Mouse (Mus musculus) lung, postnatal 36 days (tissue): ENCODE measurements around the gene Txnip.
"Not testable (repeated sequence)": the region's sequence is repeated elsewhere in the genome, so short reads cannot be mapped to it uniquely, and the experiment has no call there.

Experiments used
- DNase-seq: peaks from one replicate; pipeline ENCODE4 v3.0.0; 2022; ENCODE audit warnings: mixed read lengths

Gene Txnip

GRCm38 (mm10) chr3:96594851-96595250, 37.1 kb downstream of the Txnip start:
- no peak for DNase-seq

- DNase-seq, result no peak
Observed at GRCm38 (mm10) chr3:96595661-96596060, 37.9 kb downstream of the Txnip start.

- DNase-seq, result no peak
Observed at GRCm38 (mm10) chr3:96596228-96596707, 38.5 kb downstream of the Txnip start, which contains the start of gene Ankrd34a. Gene Ankrd34a, plus strand, starts transcription at chr3:96596636.

GRCm38 (mm10) chr3:96596855-96597254, 39.1 kb downstream of the Txnip start:
- DNase-seq, result no peak

- no peak for DNase-seq
Observed at GRCm38 (mm10) chr3:96597435-96597891, 39.7 kb downstream of the Txnip start.

GRCm38 (mm10) chr3:96598156-96599068, 40.7 kb downstream of the Txnip start:
- DNase-seq, result peak; percentile 70

GRCm38 (mm10) chr3:96599069-96599393, 41.3 kb downstream of the Txnip start:
- no peak for DNase-seq

GRCm38 (mm10) chr3:96599411-96599810, 41.7 kb downstream of the Txnip start:
- DNase-seq, result no peak

GRCm38 (mm10) chr3:96600639-96601250, 43.0 kb downstream of the Txnip start, which contains the start of gene Lix1l:
Gene Lix1l, plus strand, starts transcription at chr3:96601149.
- peak; percentile 97 for DNase-seq

- peak; percentile 80 for DNase-seq
Observed at GRCm38 (mm10) chr3:96601251-96601787, 43.6 kb downstream of the Txnip start.

GRCm38 (mm10) chr3:96601941-96602703, 44.4 kb downstream of the Txnip start:
- peak; percentile 40 for DNase-seq

- no peak for DNase-seq
Observed at GRCm38 (mm10) chr3:96602704-96603084, 44.9 kb downstream of the Txnip start.

GRCm38 (mm10) chr3:96603311-96603710, 45.6 kb downstream of the Txnip start:
- DNase-seq, result no peak

- not testable (repeated sequence) for DNase-seq
Observed at GRCm38 (mm10) chr3:96606007-96606406, 48.2 kb downstream of the Txnip start.

GRCm38 (mm10) chr3:96606618-96607017, 48.9 kb downstream of the Txnip start:
- DNase-seq, result no peak
